Mouse (Mus musculus) limb, embryonic 11.5 days (tissue): Measurements from ENCODE around the gene Coq2. TPM values are rescaled to one million over a fixed set of nuclear protein-coding genes. Genes with fewer than 3 reads are reported as not detected.

Source experiments
- ATAC-seq: fragments of 200-750 bp; cut with Nextera tagmentation; 2 replicates; pipeline ENCODE4 v1.8.0; 2017; ENCODE audit warnings: low read depth; ENCODE audit not compliant: insufficient number of reproducible peaks, low FRiP score, low TSS enrichment
- DNase-seq: peaks from one replicate; pipeline ENCODE4 v3.0.0-alpha.2; 2015; ENCODE audit warnings: low spot score
- H3K27ac ChIP-seq: fragments of 300-500 bp; sonication (generic); replicated peaks from 2 replicates; pipeline ENCODE4 v1.5.1; 2014; ENCODE audit warnings: low read depth, mild to moderate bottlenecking, low read length
- H3K27me3 ChIP-seq: fragments of 300-500 bp; sonication (generic); 2 replicates; pipeline ENCODE4 v1.6.1; 2014; ENCODE audit warnings: mild to moderate bottlenecking, low read length, mixed read lengths; ENCODE audit not compliant: control insufficient read depth, insufficient read depth
- H3K36me3 ChIP-seq: fragments of 300-500 bp; sonication (generic); 2 replicates; pipeline ENCODE4 v1.6.1; 2014; ENCODE audit warnings: mild to moderate bottlenecking, low read length, moderate library complexity, mixed read lengths; ENCODE audit not compliant: control insufficient read depth, insufficient read depth
- H3K4me1 ChIP-seq: fragments of 300-500 bp; sonication (generic); 2 replicates; pipeline ENCODE4 v1.6.1; 2014; ENCODE audit warnings: low read length, mixed read lengths; ENCODE audit not compliant: control insufficient read depth, insufficient read depth
- H3K4me2 ChIP-seq: fragments of 300-500 bp; sonication (generic); 2 replicates; pipeline ENCODE4 v1.6.1; 2014; ENCODE audit warnings: low read depth, mild to moderate bottlenecking, moderate library complexity; ENCODE audit not compliant: severe bottlenecking
- H3K4me3 ChIP-seq: fragments of 300-500 bp; sonication (generic); 2 replicates; pipeline ENCODE4 v1.5.1; 2014; ENCODE audit warnings: low read depth, low read length
- H3K9ac ChIP-seq: fragments of 300-500 bp; sonication (generic); 2 replicates; pipeline ENCODE4 v1.6.1; 2014; ENCODE audit warnings: mild to moderate bottlenecking, low read length
- H3K9me3 ChIP-seq: fragments of 300-500 bp; sonication (generic); 2 replicates; pipeline ENCODE4 v1.6.1; 2016; ENCODE audit warnings: low read length; ENCODE audit not compliant: control insufficient read depth
- WGBS: fragments of 180-500 bp; shearing (Covaris S2); extraction: QIAGEN DNeasy Blood & Tissue Kit; methylation state at CpG from one replicate; pipeline ENCODE4 v1.1.7; 2014; 5-methylcytosine and 5-hydroxymethylcytosine counted together
- polyA plus RNA-seq: library from polyadenylated mRNA; unstranded; fragments of >200 nt; fragmentation: Nextera tagmentation; extraction: Ambion mirVana; gene quantifications from 2 replicates; pipeline ENCODE4 v1.2.1, GENCODE M21; 2014

Gene Coq2
- polyA plus RNA-seq, 1 experiment from 2014 or later: 62.4 TPM

DNA sequence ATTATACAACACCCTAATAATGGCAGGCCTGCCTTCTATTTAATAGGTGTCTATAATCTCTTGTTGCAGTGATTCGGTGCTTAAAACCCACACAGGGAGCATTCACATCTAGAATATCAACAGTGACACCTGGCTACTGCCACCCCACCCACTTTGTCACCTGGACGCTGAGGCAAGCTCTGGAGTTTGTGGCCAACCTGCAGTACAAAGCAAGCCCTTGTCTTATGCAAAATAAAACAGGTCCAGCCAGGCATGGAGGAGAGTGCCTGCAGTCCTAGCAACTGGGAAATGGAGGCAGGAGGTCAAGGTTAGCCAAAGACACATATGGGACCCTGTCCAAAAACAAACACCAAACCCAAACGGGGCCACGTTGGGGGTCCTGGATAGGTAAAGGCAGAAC, 2.5 kb downstream of the Coq2 start:
- DNase-seq (no peak), ATAC-seq (no peak)
- no peak overlapping the region for H3K9ac ChIP-seq
- no peaks in the 10 kb centered on the region for H3K27me3 ChIP-seq
- H3K4me3 ChIP-seq: no peak overlapping the region
- no peaks in the 10 kb centered on the region for H3K9me3 ChIP-seq
- peaks cover 3% of the 10 kb centered on the region; the same call in 1 of the 2 replicates for H3K36me3 ChIP-seq
- no peaks in the 10 kb centered on the region for H3K4me1 ChIP-seq
- 85% methylated on average over 4 of the region's 4 CpGs for whole genome bisulfite sequencing
- no peak overlapping the region for H3K27ac ChIP-seq
- no peak overlapping the region for H3K4me2 ChIP-seq

DNA sequence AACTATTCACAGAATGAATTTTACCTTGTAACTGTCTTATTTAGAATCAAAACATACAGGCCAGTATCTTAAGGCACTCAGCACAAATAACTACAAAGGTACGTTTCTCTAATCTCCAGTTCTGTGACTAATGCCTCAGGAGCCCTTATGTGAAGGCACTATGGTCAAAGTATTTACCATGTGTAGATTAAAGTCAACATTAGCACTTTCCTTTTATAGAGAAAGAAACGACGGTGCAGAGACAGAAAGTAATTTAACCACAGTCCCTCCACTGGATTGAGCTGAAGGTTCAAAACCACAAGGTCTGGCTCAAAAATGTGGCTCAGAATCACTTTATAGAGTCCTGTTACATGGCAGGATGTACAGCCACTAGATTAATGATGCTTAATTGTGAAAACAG, 3.0 kb downstream of the Coq2 start:
- DNase-seq: no peak
- no peak overlapping the region for H3K4me3 ChIP-seq
- no peak for ATAC-seq
- H3K36me3 ChIP-seq: peaks cover 6% of the 10 kb centered on the region; the same call in 1 of the 2 replicates
- no peak overlapping the region for H3K9ac ChIP-seq
- no peak overlapping the region for H3K4me2 ChIP-seq
- H3K27me3 ChIP-seq: no peaks in the 10 kb centered on the region
- no peak overlapping the region for H3K27ac ChIP-seq
- 81% methylated on average over 3 of the region's 3 CpGs for WGBS
- no peaks in the 10 kb centered on the region for H3K9me3 ChIP-seq
- H3K4me1 ChIP-seq: no peaks in the 10 kb centered on the region

DNA sequence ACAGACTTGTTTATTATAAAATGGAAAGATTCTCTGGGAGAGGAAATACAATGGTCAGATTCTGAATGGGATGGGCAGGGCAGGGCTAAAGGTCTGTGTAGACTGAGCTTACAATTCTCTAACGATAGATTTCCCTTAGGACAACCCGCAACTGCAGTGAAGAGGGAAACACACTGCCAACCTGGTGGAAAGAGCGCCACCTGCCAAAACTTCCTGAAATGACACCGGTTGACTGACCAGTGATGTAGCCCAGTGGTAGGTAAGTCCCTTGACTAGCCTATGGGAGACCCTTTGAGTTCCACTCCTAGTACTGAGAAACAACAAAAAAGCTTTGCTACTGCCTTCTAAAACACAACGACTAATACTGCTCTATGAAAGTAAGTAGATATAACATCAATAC, 3.5 kb downstream of the Coq2 start:
- H3K4me2 ChIP-seq: no peak overlapping the region
- peak; percentile 69 for DNase-seq
- H3K9me3 ChIP-seq: no peaks in the 10 kb centered on the region
- no peaks in the 10 kb centered on the region for H3K4me1 ChIP-seq
- no peaks in the 10 kb centered on the region for H3K27me3 ChIP-seq
- H3K4me3 ChIP-seq: no peak overlapping the region
- H3K9ac ChIP-seq: no peak overlapping the region
- H3K27ac ChIP-seq: no peak overlapping the region
- 33% methylated on average over 5 of the region's 5 CpGs for WGBS
- peaks cover 7% of the 10 kb centered on the region; the same call in 1 of the 2 replicates for H3K36me3 ChIP-seq
- no peak for ATAC-seq

DNA sequence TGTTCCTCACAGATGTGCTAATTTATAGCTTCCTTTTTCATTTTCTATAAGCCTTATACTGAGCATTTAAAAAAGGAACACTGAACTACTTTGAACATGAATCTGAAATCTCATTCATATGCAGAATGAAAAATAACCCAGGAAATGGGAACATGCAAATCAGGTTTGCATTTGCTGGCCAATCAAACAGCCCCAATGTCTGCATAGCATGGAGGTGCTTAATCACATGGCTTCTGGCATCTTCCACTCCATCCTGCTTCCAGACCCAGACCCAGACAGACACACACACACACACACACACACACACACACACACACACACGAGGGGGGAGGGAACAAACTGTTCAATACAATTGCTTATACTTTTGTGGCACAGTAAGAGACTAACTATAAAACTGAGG, 8.0 kb downstream of the Coq2 start:
- no peak overlapping the region for H3K27ac ChIP-seq
- ATAC-seq (no peak), DNase-seq (no peak)
- H3K9me3 ChIP-seq: no peaks in the 10 kb centered on the region
- no peak overlapping the region for H3K4me2 ChIP-seq
- no peak overlapping the region for H3K9ac ChIP-seq
- peaks cover 17% of the 10 kb centered on the region for H3K36me3 ChIP-seq
- H3K27me3 ChIP-seq: no peaks in the 10 kb centered on the region
- no peaks in the 10 kb centered on the region for H3K4me1 ChIP-seq
- 92% methylated on average over 1 of the region's 1 CpGs for WGBS
- H3K4me3 ChIP-seq: no peak overlapping the region

DNA sequence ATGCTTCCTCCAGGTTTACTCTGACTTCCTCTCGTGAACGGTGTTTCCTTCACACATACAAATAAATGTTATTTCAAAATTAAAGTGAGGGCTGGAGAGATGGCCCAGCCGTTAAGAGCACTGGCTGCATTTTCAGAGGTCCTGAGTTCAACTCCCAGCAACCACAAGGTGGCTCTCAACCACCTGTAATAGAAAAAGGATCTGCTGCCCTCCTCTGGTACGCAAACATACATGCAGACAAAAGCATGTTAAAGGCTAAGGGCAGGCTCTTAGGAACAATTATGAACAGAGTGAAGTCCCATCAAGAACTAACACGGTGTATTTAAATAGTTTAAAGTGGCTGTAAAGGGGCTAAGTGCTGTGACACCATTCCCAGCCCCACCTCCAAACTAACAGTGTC, 11.1 kb downstream of the Coq2 start:
- DNase-seq: peak; percentile 34

DNA sequence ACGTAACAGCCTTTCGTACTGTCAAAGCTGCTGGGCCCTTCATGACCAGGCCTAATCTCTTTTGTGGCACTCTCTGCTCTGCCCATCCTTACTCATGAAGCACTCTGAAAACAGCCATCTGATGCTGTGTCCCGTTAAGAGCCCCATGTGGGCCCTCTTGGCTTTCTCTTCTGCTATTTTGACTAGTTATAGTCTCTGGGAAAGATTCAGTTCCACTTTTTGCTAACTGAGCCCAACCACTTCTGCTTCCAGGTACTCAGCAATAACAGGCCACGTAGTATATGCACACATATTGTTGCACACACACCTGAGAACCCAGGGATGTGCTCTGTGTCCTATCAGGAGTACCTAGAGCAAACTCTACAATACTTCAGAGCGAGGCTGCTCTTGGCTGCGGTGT, 11.9 kb downstream of the Coq2 start:
- H3K9ac ChIP-seq: no peak overlapping the region
- 94% methylated on average over 6 of the region's 6 CpGs for WGBS
- no peak for ATAC-seq
- no peak overlapping the region for H3K27ac ChIP-seq
- H3K36me3 ChIP-seq: peaks cover 30% of the 10 kb centered on the region
- DNase-seq: no peak
- H3K4me3 ChIP-seq: no peak overlapping the region
- H3K4me2 ChIP-seq: no peak overlapping the region
- H3K4me1 ChIP-seq: no peaks in the 10 kb centered on the region
- no peaks in the 10 kb centered on the region for H3K27me3 ChIP-seq
- H3K9me3 ChIP-seq: no peaks in the 10 kb centered on the region

More for the DNA sequence above, 11.1 kb downstream of the Coq2 start:
- Histone ChIP-seq H3K4me2 (no peak overlapping the region), H3K36me3 (peaks cover 24% of the 10 kb centered on the region), H3K4me3 (no peak overlapping the region), H3K27me3 (no peaks in the 10 kb centered on the region), H3K27ac (no peak overlapping the region), H3K4me1 (no peaks in the 10 kb centered on the region), H3K9ac (no peak overlapping the region), H3K9me3 (no peaks in the 10 kb centered on the region)
- 59% methylated on average over 5 of the region's 5 CpGs for WGBS
- ATAC-seq: no peak

DNA sequence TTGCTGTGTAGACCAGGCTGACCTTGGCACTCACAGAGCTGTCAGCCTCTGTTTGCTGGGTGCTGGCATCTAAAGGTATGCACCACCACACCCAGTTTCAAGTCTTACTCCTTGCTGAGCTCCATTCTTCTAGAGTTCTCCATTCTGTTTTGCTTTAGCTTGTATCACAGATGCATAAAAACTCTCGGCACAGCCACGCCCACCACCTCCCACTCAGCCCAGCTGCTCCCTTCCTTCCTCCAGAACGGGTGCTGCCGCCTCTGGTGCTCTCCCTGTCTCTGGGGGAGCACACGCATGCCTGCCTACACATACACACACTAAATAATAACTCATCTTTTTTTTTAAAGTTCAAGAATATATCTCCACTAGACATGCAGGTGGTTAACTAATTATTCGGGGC, 16.5 kb downstream of the Coq2 start:
- Histone ChIP-seq H3K9ac (no peak overlapping the region), H3K9me3 (no peaks in the 10 kb centered on the region), H3K4me2 (no peak overlapping the region), H3K27ac (no peak overlapping the region), H3K4me3 (no peak overlapping the region), H3K36me3 (peaks cover 28% of the 10 kb centered on the region), H3K27me3 (no peaks in the 10 kb centered on the region), H3K4me1 (no peaks in the 10 kb centered on the region)
- ATAC-seq (no peak), DNase-seq (no peak)
- 90% methylated on average over 6 of the region's 6 CpGs for WGBS

DNA sequence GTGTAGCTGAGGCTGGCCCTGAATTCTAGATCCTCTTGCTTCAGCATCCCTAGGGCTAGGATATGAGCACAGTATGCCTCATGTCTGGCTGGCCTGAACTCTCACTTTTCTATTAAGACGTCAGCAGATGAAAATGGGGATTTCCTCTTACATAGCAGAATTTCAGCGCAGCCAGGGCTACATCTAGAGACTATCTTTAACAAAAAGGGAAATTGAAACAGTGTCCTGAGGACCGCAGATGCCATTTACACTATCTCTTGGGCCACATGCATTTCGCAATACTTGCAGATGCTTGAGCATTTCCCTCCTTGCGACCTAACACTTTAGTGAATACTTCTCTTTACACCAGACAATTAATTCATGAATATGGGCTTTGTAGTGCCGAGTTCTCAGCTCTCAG, 18.6 kb downstream of the Coq2 start:
- Histone ChIP-seq H3K9ac (no peak overlapping the region), H3K4me1 (no peaks in the 10 kb centered on the region), H3K4me3 (no peak overlapping the region), H3K36me3 (peaks cover 22% of the 10 kb centered on the region; the same call in 1 of the 2 replicates), H3K4me2 (no peak overlapping the region), H3K27ac (no peak overlapping the region), H3K9me3 (no peaks in the 10 kb centered on the region), H3K27me3 (no peaks in the 10 kb centered on the region)
- ATAC-seq (no peak), DNase-seq (no peak)
- WGBS: 89% methylated on average over 6 of the region's 6 CpGs

DNA sequence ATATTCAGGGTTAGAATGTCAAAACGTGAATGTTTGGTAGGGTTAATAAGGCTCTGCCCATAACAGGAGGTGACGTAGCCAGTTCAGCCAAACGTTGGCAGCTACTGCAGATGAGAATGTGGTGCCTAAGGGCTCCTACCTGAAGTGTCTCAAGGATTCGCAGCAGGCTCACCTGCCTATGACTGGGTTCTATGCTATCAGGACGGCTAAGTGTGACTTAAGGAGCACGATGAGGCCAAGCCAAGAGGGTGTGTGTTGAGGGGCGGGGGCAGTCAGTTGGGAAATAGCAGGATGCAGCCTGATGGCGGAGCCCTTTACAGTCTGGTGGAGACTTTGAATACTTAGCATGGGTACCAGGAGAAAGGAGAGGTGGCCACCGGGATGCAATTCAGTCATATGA, 22.6 kb downstream of the Coq2 start:
- Histone ChIP-seq H3K4me3 (no peak overlapping the region), H3K27ac (no peak overlapping the region), H3K36me3 (peaks cover 6% of the 10 kb centered on the region; the same call in 1 of the 2 replicates), H3K4me2 (no peak overlapping the region), H3K4me1 (no peaks in the 10 kb centered on the region), H3K27me3 (no peaks in the 10 kb centered on the region), H3K9me3 (no peaks in the 10 kb centered on the region), H3K9ac (no peak overlapping the region)
- ATAC-seq (no peak), DNase-seq (no peak)
- 85% methylated on average over 9 of the region's 9 CpGs for WGBS
